Mouse (Mus musculus): ENCODE measurements at regions not wholly inside any gene's neighbourhood (a gene's known extent, or its start where the extent isn't known, plus 50 kb on each side); places are given as distances from the start of the nearest gene placed in this dataset.
"Not testable (repeated sequence)": the region's sequence is repeated elsewhere in the genome, so short reads cannot be mapped to it uniquely, and the experiment has no call there.

DNA sequence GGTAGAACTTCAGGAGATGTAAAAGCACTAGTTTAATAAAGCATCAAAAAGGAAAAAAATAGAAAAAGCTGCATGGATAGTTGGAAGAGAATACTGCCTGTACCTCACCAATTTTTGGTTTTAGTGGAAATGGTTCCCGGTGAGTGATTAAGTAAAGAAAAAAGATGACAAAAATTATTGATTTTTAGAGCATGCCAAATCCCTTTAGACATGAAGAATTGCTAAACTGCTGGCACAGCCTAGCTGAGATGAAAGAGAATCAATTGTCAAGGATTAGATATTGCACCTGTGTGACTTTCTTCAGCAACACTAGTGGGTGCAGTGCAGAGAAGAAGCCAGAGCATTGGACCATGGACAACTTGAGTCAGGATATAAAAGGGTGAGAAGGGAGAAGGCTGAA is 348.7 kb upstream of the Cpeb2 start:
- DNase-seq, result no peak

- no peak for DNase-seq
These were observed 341.1 kb upstream of the Cpeb2 start for GRCm38 (mm10) chr5:42891890-42892289.

- DNase-seq, result no peak
These were observed 326.8 kb upstream of the Cpeb2 start for GRCm38 (mm10) chr5:42906136-42906535.

DNA sequence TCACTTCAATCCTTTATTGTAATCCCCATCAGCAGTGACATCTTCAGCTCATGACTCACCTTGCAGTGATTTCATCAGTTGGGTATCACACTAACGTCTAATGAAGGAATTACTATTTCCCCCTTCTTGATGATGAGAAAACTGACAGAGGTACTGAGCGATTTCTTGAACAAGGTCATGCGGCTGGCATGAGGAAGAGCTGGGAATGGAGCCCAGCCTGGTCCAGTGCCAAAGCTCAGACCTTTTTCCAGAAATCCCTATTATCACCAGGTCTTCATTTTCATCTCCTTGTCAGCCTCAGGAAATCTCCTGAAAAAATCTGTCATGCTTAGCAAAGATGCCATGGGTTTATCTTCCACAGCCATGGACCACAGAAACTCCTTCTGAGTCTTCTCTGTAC is 313.6 kb upstream of the Cpeb2 start:
- DNase-seq, result no peak

- no peak for DNase-seq
These were observed 300.9 kb upstream of the Cpeb2 start for GRCm38 (mm10) chr5:42932106-42932505.

DNA sequence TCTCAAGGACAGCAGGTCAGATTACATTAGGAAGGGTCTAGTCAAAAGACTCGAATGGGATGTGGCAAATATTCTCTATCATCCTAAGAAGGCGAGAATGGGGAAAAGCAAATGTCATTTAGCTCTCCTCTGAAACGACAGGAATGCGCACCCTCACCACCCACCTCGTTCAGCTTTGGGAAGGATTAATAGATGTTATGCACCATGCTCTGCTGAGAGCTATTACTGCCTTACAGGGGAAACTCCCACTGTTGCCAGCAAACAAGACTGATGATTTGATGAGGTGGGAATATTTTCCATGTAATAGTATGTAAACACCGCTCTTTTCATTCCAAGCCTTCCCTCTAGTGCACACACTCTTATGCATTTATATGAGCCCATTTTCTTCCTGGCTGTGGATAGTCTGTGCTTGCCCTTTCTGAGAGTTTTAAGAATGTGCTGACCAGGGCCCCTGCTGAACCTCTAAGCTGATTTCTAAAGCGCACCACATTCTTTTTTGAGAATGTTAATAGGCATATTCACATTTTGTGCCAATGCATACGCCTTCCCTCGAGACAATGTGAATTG is 273.6 kb upstream of the Cpeb2 start:
- no peak for DNase-seq

DNA sequence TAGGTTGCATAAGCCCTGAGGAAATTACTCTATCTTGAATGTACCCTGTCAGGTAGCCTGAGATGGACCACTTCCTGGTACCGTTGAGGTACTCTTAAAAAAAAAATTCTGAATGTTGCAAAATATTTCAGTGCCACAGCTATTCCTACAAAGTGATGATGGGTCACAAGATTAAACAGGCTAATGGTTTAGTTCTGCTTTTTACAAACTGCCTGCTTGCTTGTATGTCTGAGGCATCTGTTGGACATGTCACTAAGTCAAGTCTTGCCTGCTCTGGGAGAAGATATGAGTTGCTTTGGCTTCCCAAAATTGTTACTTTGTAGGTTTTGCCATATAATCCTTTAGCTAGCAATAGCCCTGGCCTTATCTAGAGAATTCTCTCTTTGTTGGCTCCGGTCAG is 266.0 kb upstream of the Cpeb2 start:
- DNase-seq, result not testable (repeated sequence)

GRCm38 (mm10) chr5:42969209-42969608 is 263.8 kb upstream of the Cpeb2 start:
- DNase-seq, result no peak

DNA sequence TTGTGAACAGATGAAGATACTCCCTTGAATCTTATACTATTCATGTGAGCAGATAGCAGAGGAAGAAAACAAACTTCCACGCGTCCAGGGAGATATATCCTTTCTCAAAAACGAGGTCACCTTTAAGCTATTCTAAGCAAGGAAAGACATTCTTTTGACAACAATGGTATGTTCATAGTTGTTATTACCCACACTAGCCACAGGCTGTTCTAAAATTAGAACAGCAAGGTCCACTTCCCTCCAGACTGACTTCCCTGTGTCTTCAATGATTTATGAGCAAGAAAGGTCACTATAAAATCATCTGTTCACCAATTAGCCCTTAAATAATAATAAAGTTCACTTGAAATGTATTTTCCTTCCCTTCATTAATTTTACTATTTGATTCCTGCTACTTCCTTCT is 263.3 kb upstream of the Cpeb2 start:
- no peak for DNase-seq

DNA sequence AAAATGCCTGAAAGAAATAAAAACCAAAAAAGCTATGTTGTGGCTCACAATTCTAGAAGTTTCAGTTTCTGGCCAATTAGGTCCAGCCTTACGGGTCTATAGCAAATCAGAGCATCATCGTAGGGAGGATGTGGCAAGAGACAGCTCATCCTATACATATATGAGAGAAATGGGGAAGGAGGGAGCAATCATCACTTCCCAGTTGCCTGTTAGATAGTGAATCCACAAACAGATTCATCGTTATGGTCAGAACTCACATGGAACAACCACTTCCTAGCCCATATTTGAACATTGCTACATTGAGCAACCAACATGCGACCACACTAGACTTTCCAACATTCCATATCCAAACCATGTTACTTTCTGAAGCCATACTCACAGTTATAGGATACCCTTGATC is 255.9 kb upstream of the Cpeb2 start:
- DNase-seq, result no peak

DNA sequence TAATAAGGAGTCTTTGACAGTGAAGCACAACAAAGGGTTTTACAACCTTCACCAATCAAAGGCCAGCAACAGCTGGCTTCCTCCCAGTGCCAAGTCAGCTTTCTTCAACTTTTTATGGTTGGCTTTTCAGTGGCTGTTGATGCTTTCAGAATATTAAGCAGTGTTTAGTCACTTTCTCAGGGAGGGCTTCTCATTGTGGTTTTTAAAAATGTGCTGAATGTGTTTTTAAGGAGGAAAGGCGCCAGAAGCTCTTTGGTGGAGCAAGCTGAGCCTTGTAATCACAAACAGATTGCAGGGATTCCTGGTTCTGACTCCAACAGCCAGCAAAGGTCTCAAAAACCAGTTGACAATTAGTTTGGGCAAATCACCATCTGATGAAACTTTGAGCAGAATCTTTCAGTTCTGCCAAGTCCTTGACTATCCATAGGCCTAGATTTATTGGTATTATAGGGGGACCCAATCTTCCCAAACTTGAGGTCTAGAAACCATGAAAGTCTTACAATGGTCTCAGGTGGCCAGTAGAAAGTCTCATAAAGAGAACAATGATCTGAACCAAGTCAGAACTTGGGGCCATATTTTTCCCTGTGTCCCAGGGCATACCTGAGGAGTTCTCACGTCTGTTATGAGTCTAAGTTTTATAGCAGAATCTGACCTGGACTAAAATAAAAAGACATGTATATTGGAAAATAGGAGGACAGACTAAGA is 251.9 kb upstream of the Cpeb2 start:
- no peak for DNase-seq

DNA sequence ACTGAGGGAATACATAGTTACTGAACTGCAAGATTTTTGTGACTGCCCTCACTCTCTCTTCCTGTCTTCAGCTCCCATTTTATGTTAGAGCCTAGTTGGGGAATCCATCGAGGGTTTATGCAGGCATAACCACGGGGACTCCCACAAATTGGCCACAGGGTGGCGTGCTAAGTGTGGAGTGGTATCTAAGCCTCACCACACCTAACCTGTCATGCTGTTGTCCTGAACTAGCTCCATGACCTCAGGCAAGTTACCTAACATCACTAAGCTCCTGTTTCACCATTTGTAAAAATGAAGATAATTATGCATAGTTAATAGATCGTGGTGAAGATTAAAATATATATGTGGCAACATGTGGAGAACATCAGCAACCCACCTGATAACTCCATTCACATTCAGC is 246.8 kb upstream of the Cpeb2 start:
- DNase-seq, result peak; percentile 9

DNA sequence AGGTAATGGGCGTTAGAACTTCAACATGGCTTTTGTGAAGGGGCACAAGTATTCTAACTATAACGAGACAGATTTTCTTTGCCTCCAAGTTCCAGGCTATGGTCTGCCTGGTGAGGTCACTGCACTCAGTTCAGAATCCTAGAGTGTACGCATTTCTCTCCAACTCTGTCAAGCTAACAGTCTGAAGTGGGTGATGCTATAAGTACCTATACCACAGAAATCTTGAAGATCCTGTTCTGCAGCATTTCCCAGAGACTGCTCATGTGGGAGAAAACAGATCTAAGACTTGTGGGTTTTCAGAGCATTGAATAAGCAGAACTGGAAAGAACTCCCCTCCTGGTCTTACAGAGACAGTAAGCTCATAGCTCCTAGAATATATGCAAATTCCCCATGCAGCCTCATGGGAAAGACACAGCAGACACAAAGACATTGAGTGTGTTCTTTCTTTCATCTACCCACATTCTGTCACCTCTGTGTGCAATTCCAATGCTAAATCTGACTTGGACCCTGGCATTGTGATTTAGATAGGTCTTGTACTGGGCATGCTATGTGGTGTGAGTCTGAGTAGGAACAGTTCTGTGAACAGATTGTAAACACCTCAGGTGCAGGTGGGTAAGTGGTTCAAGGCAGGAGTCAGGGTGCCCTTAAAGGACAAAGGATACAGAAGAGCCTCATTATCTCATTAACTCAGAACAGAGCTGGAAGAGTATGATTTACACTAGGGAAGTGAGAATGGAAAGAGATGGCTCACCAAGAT is 245.1 kb upstream of the Cpeb2 start:
- DNase-seq, result no peak

GRCm38 (mm10) chr5:42989287-42989686 is 243.7 kb upstream of the Cpeb2 start:
- no peak for DNase-seq

GRCm38 (mm10) chr5:43024006-43024593 is 208.9 kb upstream of the Cpeb2 start:
- DNase-seq, result no peak

GRCm38 (mm10) chr5:43031285-43031684 is 201.7 kb upstream of the Cpeb2 start:
- DNase-seq, result no peak

GRCm38 (mm10) chr5:43031916-43032315 is 201.1 kb upstream of the Cpeb2 start:
- DNase-seq, result no peak

DNA sequence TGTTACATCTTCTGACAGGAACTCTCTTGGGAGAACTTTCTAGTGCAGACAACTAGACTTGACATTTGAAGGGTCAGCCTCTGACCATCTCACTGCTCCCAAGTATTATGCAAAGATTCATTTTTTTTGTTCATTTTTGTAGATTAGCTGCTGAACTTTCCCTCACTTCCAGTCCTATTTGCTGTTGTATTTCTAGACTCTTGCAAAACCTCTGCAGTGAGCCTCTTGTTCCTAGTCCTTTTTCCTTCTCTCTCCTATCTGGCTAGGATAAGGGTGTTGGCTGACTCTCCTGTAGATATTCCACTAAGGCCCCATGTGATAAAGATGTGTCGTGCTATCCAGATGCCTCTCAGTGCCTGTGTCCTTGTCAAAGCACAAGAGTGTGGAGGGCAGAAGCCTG is 198.5 kb upstream of the Cpeb2 start:
- no peak for DNase-seq

DNA sequence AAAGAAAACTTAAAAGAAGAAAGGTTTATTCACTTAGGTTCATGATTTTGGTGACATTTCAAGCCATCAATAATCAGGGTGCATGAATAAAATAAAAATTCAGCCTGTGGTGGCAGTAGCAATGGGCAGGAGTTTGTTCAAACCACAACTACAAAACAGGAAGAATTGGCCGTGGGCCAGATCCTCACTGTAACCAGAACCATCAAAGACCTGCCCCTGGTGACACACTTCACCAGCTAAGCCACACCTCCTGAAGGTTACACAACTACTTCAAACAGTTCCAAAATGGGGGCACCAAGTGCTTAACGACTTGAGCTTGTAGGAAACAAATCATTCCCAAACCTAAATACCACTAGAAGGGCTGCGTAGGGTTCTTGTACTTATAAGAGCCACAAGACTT is 195.4 kb upstream of the Cpeb2 start:
- peak; percentile 7 for DNase-seq

- DNase-seq, result no peak
These were observed 193.4 kb upstream of the Cpeb2 start for GRCm38 (mm10) chr5:43039525-43039924.

GRCm38 (mm10) chr5:43042585-43042984 is 190.4 kb upstream of the Cpeb2 start:
- no peak for DNase-seq

GRCm38 (mm10) chr5:43045860-43046259 is 187.1 kb upstream of the Cpeb2 start:
- no peak for DNase-seq

DNA sequence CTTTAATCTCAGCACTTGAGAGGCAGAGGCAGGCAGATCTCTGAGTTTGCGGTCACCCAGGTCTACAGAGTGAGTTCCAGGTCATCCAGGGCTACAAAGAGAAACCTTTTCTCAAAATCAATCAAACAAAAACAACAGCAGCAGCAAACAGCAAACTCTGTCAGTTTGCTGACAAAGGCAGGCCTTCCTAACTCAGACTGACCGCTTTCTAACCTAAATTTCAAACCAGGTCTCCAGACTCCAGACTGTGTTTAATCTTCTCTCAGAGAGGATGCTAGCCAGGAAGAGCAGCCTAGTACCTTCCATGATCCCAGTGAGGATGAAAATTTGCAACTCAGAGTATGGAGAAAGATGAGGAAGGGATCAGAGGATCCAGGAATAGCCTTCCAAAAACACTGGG is 185.7 kb upstream of the Cpeb2 start:
- no peak for DNase-seq

All from gastrocnemius, postnatal 10 days (tissue).